Mouse (Mus musculus) midbrain, postnatal 0 days (tissue): ENCODE measurements at regions not wholly inside any gene's neighbourhood (a gene's known extent, or its start where the extent isn't known, plus 50 kb on each side); places are given as distances from the start of the nearest gene placed in this dataset.
"Not testable (repeated sequence)": the region's sequence is repeated elsewhere in the genome, so short reads cannot be mapped to it uniquely, and the experiment has no call there.

Source experiments
- ATAC-seq: fragments of 200-750 bp; cut with Nextera tagmentation; 2 replicates; pipeline ENCODE4 v1.8.0; 2017; ENCODE audit warnings: moderate number of reproducible peaks, mild to moderate bottlenecking, moderate TSS enrichment, moderate library complexity; ENCODE audit not compliant: low FRiP score
- DNase-seq: peaks from one replicate; pipeline ENCODE4 v3.0.0-alpha.2; 2015; ENCODE audit warnings: low spot score
- H3K27ac ChIP-seq: fragments of 300-500 bp; sonication (generic); 2 replicates; pipeline ENCODE4 v1.5.1; 2014; ENCODE audit warnings: low read depth, mild to moderate bottlenecking, low read length, mixed read lengths
- H3K27me3 ChIP-seq: fragments of 300-500 bp; sonication (generic); 2 replicates; pipeline ENCODE4 v1.6.1; 2014; ENCODE audit warnings: low read length, control low read depth, mixed read lengths; ENCODE audit not compliant: insufficient read depth
- H3K36me3 ChIP-seq: fragments of 300-500 bp; sonication (generic); 2 replicates; pipeline ENCODE4 v1.6.1; 2014; ENCODE audit warnings: low read length, control low read depth, mixed read lengths; ENCODE audit not compliant: insufficient read depth
- H3K4me1 ChIP-seq: fragments of 300-500 bp; sonication (generic); 2 replicates; pipeline ENCODE4 v1.6.1; 2014; ENCODE audit warnings: mild to moderate bottlenecking, control low read depth, antibody characterized with exemption, low read length, mixed read lengths; ENCODE audit not compliant: insufficient read depth
- H3K4me2 ChIP-seq: fragments of 300-500 bp; sonication (generic); 2 replicates; pipeline ENCODE4 v1.6.1; 2014; ENCODE audit warnings: low read depth, mild to moderate bottlenecking, low read length, mixed read lengths; ENCODE audit not compliant: poor library complexity, severe bottlenecking
- H3K4me3 ChIP-seq: fragments of 300-500 bp; sonication (generic); 2 replicates; pipeline ENCODE4 v1.5.1; 2014; ENCODE audit warnings: low read depth, mild to moderate bottlenecking, low read length, moderate library complexity
- H3K9ac ChIP-seq: fragments of 300-500 bp; sonication (generic); replicated peaks from 2 replicates; pipeline ENCODE4 v1.6.1; 2014; ENCODE audit warnings: mild to moderate bottlenecking, low read length, moderate library complexity, mixed read lengths; ENCODE audit not compliant: poor library complexity, severe bottlenecking
- H3K9me3 ChIP-seq: fragments of 300-500 bp; sonication (generic); 2 replicates; pipeline ENCODE4 v1.6.1; 2016; ENCODE audit warnings: low read length, control low read depth
- CTCF ChIP-seq: IDR thresholded peaks from 2 replicates; pipeline ENCODE4 v1.5.1; 2016; ENCODE audit warnings: antibody characterized with exemption, mild to moderate bottlenecking
- WGBS: fragments of 180-500 bp; shearing (Covaris S2); extraction: QIAGEN DNeasy Blood & Tissue Kit; methylation state at CpG from one replicate; pipeline ENCODE4 v1.1.7; 2014; 5-methylcytosine and 5-hydroxymethylcytosine counted together

- Histone ChIP-seq H3K4me1 (no peaks in the 10 kb centered on the region), H3K27me3 (no peaks in the 10 kb centered on the region; the same call in 1 of the 2 replicates), H3K27ac (no peak overlapping the region), H3K4me2 (no peak overlapping the region), H3K4me3 (no peak overlapping the region), H3K9me3 (no peaks in the 10 kb centered on the region), H3K36me3 (no peaks in the 10 kb centered on the region), H3K9ac (no peak overlapping the region)
- TF ChIP-seq CTCF, result peak; percentile 73
- ATAC-seq, result no peak
- DNase-seq, result peak; percentile 88
- 32% methylated on average over 6 of the region's 6 CpGs for WGBS
These were observed 165.5 kb upstream of the Stk26 start for GRCm38 (mm10) chrX:50675356-50675755.

- ATAC-seq (peak; percentile 76), DNase-seq (peak; percentile 68)
- Histone ChIP-seq H3K4me1 (no peaks in the 10 kb centered on the region), H3K4me3 (no peak overlapping the region), H3K9me3 (no peaks in the 10 kb centered on the region), H3K27ac (no peak overlapping the region), H3K36me3 (no peaks in the 10 kb centered on the region), H3K9ac (no peak overlapping the region; the same call in 1 of the 2 replicates), H3K4me2 (no peak overlapping the region), H3K27me3 (no peaks in the 10 kb centered on the region)
- TF ChIP-seq CTCF, result peak; percentile 95
- 36% methylated on average over 9 of the region's 9 CpGs for WGBS
These were observed 182.8 kb upstream of the Stk26 start for GRCm38 (mm10) chrX:50657835-50658565.

- Histone ChIP-seq H3K4me3 (no peak overlapping the region), H3K36me3 (no peaks in the 10 kb centered on the region), H3K4me1 (no peaks in the 10 kb centered on the region), H3K9ac (no peak overlapping the region), H3K4me2 (no peak overlapping the region), H3K9me3 (no peaks in the 10 kb centered on the region), H3K27ac (no peak overlapping the region), H3K27me3 (no peaks in the 10 kb centered on the region)
- no peak for DNase-seq
- TF ChIP-seq CTCF, result no peak
- no peak for ATAC-seq
- 80% methylated on average over 6 of the region's 6 CpGs for WGBS
These were observed 183.5 kb upstream of the Stk26 start for GRCm38 (mm10) chrX:50657180-50657834.

GRCm38 (mm10) chrX:50655380-50655779 lies 185.5 kb upstream of the Stk26 start:
- not testable (repeated sequence) for H3K4me1 ChIP-seq, H3K9me3 ChIP-seq, H3K27me3 ChIP-seq, H3K27ac ChIP-seq, H3K36me3 ChIP-seq, DNase-seq, H3K9ac ChIP-seq, ATAC-seq, H3K4me2 ChIP-seq, H3K4me3 ChIP-seq
- 100% methylated on average over 1 of the region's 1 CpGs for WGBS

- WGBS, result 69% methylated on average over 4 of the region's 4 CpGs
- no peak overlapping the region for H3K27ac ChIP-seq
- no peak for DNase-seq
These were observed 199.5 kb upstream of the Stk26 start for GRCm38 (mm10) chrX:50641347-50641746.

GRCm38 (mm10) chrX:50635634-50636033 lies 205.2 kb upstream of the Stk26 start:
- Histone ChIP-seq H3K36me3 (no peaks in the 10 kb centered on the region), H3K4me2 (peak overlapping the region; percentile 61), H3K9ac (no peak overlapping the region), H3K27me3 (no peaks in the 10 kb centered on the region), H3K9me3 (no peaks in the 10 kb centered on the region), H3K4me3 (peak overlapping the region; percentile 45), H3K27ac (no peak overlapping the region), H3K4me1 (no peaks in the 10 kb centered on the region)
- ATAC-seq (peak; percentile 47), DNase-seq (no peak)
- TF ChIP-seq CTCF, result no peak
- 27% methylated on average over 6 of the region's 6 CpGs for WGBS

More at GRCm38 (mm10) chrX:50641347-50641746, 199.5 kb upstream of the Stk26 start:
- Histone ChIP-seq H3K36me3 (no peaks in the 10 kb centered on the region), H3K4me2 (no peak overlapping the region), H3K9me3 (no peaks in the 10 kb centered on the region), H3K4me3 (no peak overlapping the region), H3K27me3 (no peaks in the 10 kb centered on the region), H3K9ac (no peak overlapping the region), H3K4me1 (no peaks in the 10 kb centered on the region)
- no peak for TF ChIP-seq CTCF
- ATAC-seq, result no peak
